ENCODE assay signal across 45 mouse cellular contexts in the genomic region with DNA sequence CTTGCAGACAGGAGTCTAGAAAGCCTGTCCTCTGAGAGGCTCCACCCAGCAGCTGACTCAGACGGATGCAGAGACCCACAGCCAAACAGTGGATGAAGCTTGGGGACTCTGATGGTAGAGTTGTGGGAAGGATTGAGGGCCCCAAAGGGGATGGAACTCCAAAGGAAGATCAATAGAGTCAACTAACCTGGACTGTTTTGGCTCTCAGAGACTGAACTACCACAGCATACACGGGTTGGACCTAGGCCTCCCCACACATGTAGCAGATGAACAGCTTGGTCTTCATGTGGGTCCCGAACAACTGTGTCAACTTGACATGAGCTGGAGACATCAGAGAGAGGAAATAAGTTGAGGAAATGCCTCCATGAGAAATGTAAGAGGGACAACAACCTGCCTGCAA. TPM values are rescaled to one million over a fixed set of nuclear protein-coding genes. Genes with fewer than 3 reads are reported as not detected.
"Had no signal": no experiment of that assay in that cellular context is flagged by ENCODE, and none has a peak within 500 bp of the region (broad histone marks: within the 10 kb centered on the region; RNA-seq: fewer than 3 reads in every experiment).

No protein-coding gene starts in this region.

- ATAC-seq: lung, postnatal 0 days; midbrain, embryonic 13.5 days; midbrain, embryonic 15.5 days; midbrain, embryonic 16.5 days had no signal

- H3K9ac ChIP-seq: limb, embryonic 12.5 days; limb, embryonic 13.5 days; limb, embryonic 15.5 days; liver, embryonic 13.5 days; liver, embryonic 14.5 days; lung, embryonic 14.5 days; lung, embryonic 15.5 days; midbrain, embryonic 12.5 days; midbrain, embryonic 13.5 days; midbrain, embryonic 15.5 days; neural tube, embryonic 12.5 days; neural tube, embryonic 13.5 days had no signal

- H3K4me2 ChIP-seq: limb, embryonic 12.5 days; limb, embryonic 13.5 days; limb, embryonic 15.5 days; liver, embryonic 13.5 days; lung, embryonic 14.5 days; lung, embryonic 15.5 days; midbrain, embryonic 11.5 days; midbrain, embryonic 12.5 days; midbrain, embryonic 13.5 days; midbrain, embryonic 15.5 days; neural tube, embryonic 12.5 days; neural tube, embryonic 13.5 days had no signal

- H3K27me3 ChIP-seq: limb, embryonic 12.5 days; limb, embryonic 13.5 days; limb, embryonic 15.5 days; liver, embryonic 13.5 days; lung, embryonic 15.5 days; megakaryocyte, embryonic 14.5 days; midbrain, embryonic 12.5 days; midbrain, embryonic 13.5 days; midbrain, embryonic 15.5 days; neural tube, embryonic 12.5 days; neural tube, embryonic 13.5 days had no signal

- H3K4me3 ChIP-seq: left cerebral cortex, adult 2 months; limb, embryonic 10.5 days; limb, embryonic 12.5 days; limb, embryonic 13.5 days; limb, embryonic 15.5 days; liver, embryonic 13.5 days; lung, embryonic 15.5 days; megakaryocyte, embryonic 14.5 days; midbrain, embryonic 10.5 days; midbrain, embryonic 12.5 days; midbrain, embryonic 13.5 days; midbrain, embryonic 15.5 days; myocyte; neural tube, embryonic 12.5 days; neural tube, embryonic 13.5 days had no signal

- H3K4me1 ChIP-seq: limb, embryonic 10.5 days; limb, embryonic 12.5 days; limb, embryonic 13.5 days; megakaryocyte, embryonic 14.5 days; midbrain, embryonic 10.5 days; midbrain, embryonic 12.5 days; midbrain, embryonic 13.5 days; midbrain, embryonic 15.5 days; neural tube, embryonic 12.5 days; neural tube, embryonic 13.5 days had no signal

- DNase-seq: layer of hippocampus, postnatal 36 days; left cerebral cortex, postnatal 4 days; liver, embryonic 13.5 days; lung, adult 18-20 months; lung, adult 2 months; lung, embryonic 14.5 days; lung, postnatal 10 days; lung, postnatal 14 days; lung, postnatal 36 days; lung, postnatal 4 days; midbrain, embryonic 14.5 days had no signal

- H3K36me3 ChIP-seq: limb, embryonic 10.5 days; limb, embryonic 12.5 days; limb, embryonic 13.5 days; limb, embryonic 15.5 days; liver, embryonic 13.5 days; lung, embryonic 15.5 days; midbrain, embryonic 10.5 days; midbrain, embryonic 12.5 days; midbrain, embryonic 13.5 days; midbrain, embryonic 15.5 days; neural tube, embryonic 12.5 days; neural tube, embryonic 13.5 days had no signal

- H3K27ac ChIP-seq: left cerebral cortex, adult 2 months; limb, embryonic 10.5 days; limb, embryonic 12.5 days; limb, embryonic 13.5 days; limb, embryonic 15.5 days; liver, embryonic 14.5 days; lung, embryonic 15.5 days; macrophage; midbrain, embryonic 10.5 days; midbrain, embryonic 12.5 days; midbrain, embryonic 13.5 days; midbrain, embryonic 15.5 days; neural tube, embryonic 12.5 days; neural tube, embryonic 13.5 days had no signal

- H3K9me3 ChIP-seq: limb, embryonic 10.5 days; liver, embryonic 13.5 days; lung, embryonic 15.5 days; midbrain, embryonic 13.5 days; midbrain, embryonic 15.5 days; neural tube, embryonic 12.5 days; neural tube, embryonic 13.5 days had no signal

RNA-seq across cellular contexts. Expression of a gene that starts 1.0 kb away (rescaled TPM):
- total RNA-seq: layer of hippocampus, postnatal 36 days; left cerebral cortex, adult 18-20 months; left cerebral cortex, adult 2 months; left cerebral cortex, adult 8-10 months; left cerebral cortex, postnatal 10 days; left cerebral cortex, postnatal 14 days; left cerebral cortex, postnatal 25 days; left cerebral cortex, postnatal 36 days; left cerebral cortex, postnatal 4 days; megakaryocyte progenitor cell, adult 5-6 weeks; megakaryocyte, adult 5-6 weeks; megakaryocyte-erythroid progenitor cell, adult 5-6 weeks; midbrain, postnatal 0 days; monocyte, adult 5-6 weeks had no signal
- polyA plus RNA-seq: limb, embryonic 10.5 days; limb, embryonic 11.5 days; limb, embryonic 12.5 days; limb, embryonic 13.5 days; limb, embryonic 14.5 days; lung, embryonic 14.5 days; lung, embryonic 15.5 days; lung, postnatal 0 days; macrophage; midbrain, embryonic 10.5 days; midbrain, embryonic 11.5 days; midbrain, embryonic 12.5 days; midbrain, embryonic 15.5 days; midbrain, embryonic 16.5 days; midbrain, postnatal 0 days; myocyte; neural tube, embryonic 11.5 days; neural tube, embryonic 12.5 days; neural tube, embryonic 13.5 days had no signal

RNA-seq across cellular contexts. Expression of a gene that starts 31.8 kb away (rescaled TPM):
- total RNA-seq: layer of hippocampus, postnatal 36 days; left cerebral cortex, adult 18-20 months; left cerebral cortex, adult 2 months; left cerebral cortex, postnatal 14 days; left cerebral cortex, postnatal 25 days; left cerebral cortex, postnatal 36 days; megakaryocyte progenitor cell, adult 5-6 weeks; megakaryocyte-erythroid progenitor cell, adult 5-6 weeks had no signal
- polyA plus RNA-seq: limb, embryonic 11.5 days; limb, embryonic 12.5 days; limb, embryonic 15.5 days; lung, embryonic 14.5 days; lung, embryonic 15.5 days; midbrain, embryonic 10.5 days; midbrain, embryonic 11.5 days; midbrain, embryonic 12.5 days; midbrain, embryonic 13.5 days; midbrain, embryonic 14.5 days; midbrain, embryonic 16.5 days; myocyte; neural tube, embryonic 11.5 days; neural tube, embryonic 12.5 days; neural tube, embryonic 13.5 days had no signal

RNA-seq across cellular contexts. Expression of a gene that starts 45.4 kb away (rescaled TPM):
- total RNA-seq: layer of hippocampus, postnatal 36 days; left cerebral cortex, adult 18-20 months; left cerebral cortex, adult 2 months; left cerebral cortex, postnatal 10 days; left cerebral cortex, postnatal 14 days; left cerebral cortex, postnatal 25 days; left cerebral cortex, postnatal 36 days; left cerebral cortex, postnatal 4 days; megakaryocyte progenitor cell, adult 5-6 weeks; megakaryocyte, adult 5-6 weeks; megakaryocyte-erythroid progenitor cell, adult 5-6 weeks; midbrain, postnatal 0 days; monocyte, adult 5-6 weeks had no signal
- polyA plus RNA-seq: limb, embryonic 10.5 days; limb, embryonic 11.5 days; limb, embryonic 12.5 days; limb, embryonic 13.5 days; limb, embryonic 14.5 days; lung, embryonic 14.5 days; lung, embryonic 15.5 days; lung, embryonic 16.5 days; midbrain, embryonic 12.5 days; midbrain, embryonic 13.5 days; midbrain, embryonic 14.5 days; midbrain, embryonic 15.5 days; midbrain, embryonic 16.5 days; midbrain, postnatal 0 days; myocyte; neural tube, embryonic 11.5 days; neural tube, embryonic 12.5 days; neural tube, embryonic 13.5 days had no signal
